Mouse (Mus musculus) forebrain, embryonic 11.5 days (tissue): Measurements from ENCODE around the gene Saal1. TPM values are rescaled to one million over a fixed set of nuclear protein-coding genes. Genes with fewer than 3 reads are reported as not detected.

ENCODE experiments used
- ATAC-seq: fragments of 200-750 bp; cut with Nextera tagmentation; replicated peaks from 2 replicates; pipeline ENCODE4 v1.8.0; 2017; ENCODE audit warnings: moderate TSS enrichment; ENCODE audit not compliant: low FRiP score
- DNase-seq: peaks from one replicate; pipeline ENCODE4 v3.0.0-alpha.2; 2017; ENCODE audit warnings: low spot score
- H3K27ac ChIP-seq: fragments of 300-500 bp; sonication (generic); 2 replicates; pipeline ENCODE4 v1.5.1; 2014; ENCODE audit warnings: low read depth, low read length
- H3K27me3 ChIP-seq: fragments of 300-500 bp; sonication (generic); 2 replicates; pipeline ENCODE4 v1.6.1; 2014; ENCODE audit warnings: mild to moderate bottlenecking, low read length, mixed read lengths; ENCODE audit not compliant: control insufficient read depth, insufficient read depth
- H3K36me3 ChIP-seq: fragments of 300-500 bp; sonication (generic); 2 replicates; pipeline ENCODE4 v1.6.1; 2014; ENCODE audit warnings: mild to moderate bottlenecking, low read length, moderate library complexity, mixed read lengths; ENCODE audit not compliant: control insufficient read depth, insufficient read depth
- H3K4me1 ChIP-seq: fragments of 300-500 bp; sonication (generic); replicated peaks from 2 replicates; pipeline ENCODE4 v1.6.1; 2014; ENCODE audit warnings: low read length, mixed read lengths; ENCODE audit not compliant: control insufficient read depth, insufficient read depth
- H3K4me2 ChIP-seq: fragments of 300-500 bp; sonication (generic); 2 replicates; pipeline ENCODE4 v1.6.1; 2014; ENCODE audit warnings: low read depth, mild to moderate bottlenecking, low read length, moderate library complexity, mixed read lengths; ENCODE audit not compliant: severe bottlenecking
- H3K4me3 ChIP-seq: fragments of 300-500 bp; sonication (generic); 2 replicates; pipeline ENCODE4 v1.5.1; 2014; ENCODE audit warnings: low read depth, low read length
- H3K9ac ChIP-seq: fragments of 300-500 bp; sonication (generic); 2 replicates; pipeline ENCODE4 v1.6.1; 2014; ENCODE audit warnings: low read length
- H3K9me3 ChIP-seq: fragments of 300-500 bp; sonication (generic); 2 replicates; pipeline ENCODE4 v1.6.1; 2016; ENCODE audit warnings: low read length, mixed read lengths; ENCODE audit not compliant: control insufficient read depth
- WGBS: fragments of 180-500 bp; shearing (Covaris S2); extraction: QIAGEN DNeasy Blood & Tissue Kit; methylation state at CpG from one replicate; pipeline ENCODE4 v1.1.7; 2014; 5-methylcytosine and 5-hydroxymethylcytosine counted together
- polyA plus RNA-seq: library from polyadenylated mRNA; unstranded; fragments of >200 nt; fragmentation: Nextera tagmentation; extraction: Ambion mirVana; gene quantifications from 2 replicates; pipeline ENCODE4 v1.2.1, GENCODE M21; 2014

Gene Saal1
- polyA plus RNA-seq, 1 experiment from 2014 or later, result 45.3 TPM

GRCm38 (mm10) chr7:46678417-46678816 is 32.1 kb downstream of the Saal1 start:
- H3K27ac ChIP-seq, result no peak overlapping the region
- WGBS, result 90% methylated on average over 3 of the region's 3 CpGs
- no peaks in the 10 kb centered on the region for H3K36me3 ChIP-seq
- no peaks in the 10 kb centered on the region for H3K4me1 ChIP-seq
- no peak overlapping the region for H3K4me3 ChIP-seq
- H3K9me3 ChIP-seq, result no peaks in the 10 kb centered on the region
- H3K9ac ChIP-seq, result no peak overlapping the region
- ATAC-seq (no peak), DNase-seq (no peak)
- no peak overlapping the region for H3K4me2 ChIP-seq
- no peaks in the 10 kb centered on the region for H3K27me3 ChIP-seq

GRCm38 (mm10) chr7:46676808-46677360 is 33.6 kb downstream of the Saal1 start:
- 76% methylated on average over 5 of the region's 5 CpGs for WGBS
- no peak overlapping the region for H3K27ac ChIP-seq

GRCm38 (mm10) chr7:46675886-46676285 is 34.6 kb downstream of the Saal1 start:
- DNase-seq (no peak), ATAC-seq (no peak)
- Histone ChIP-seq H3K4me2 (no peak overlapping the region), H3K4me3 (no peak overlapping the region), H3K9me3 (no peaks in the 10 kb centered on the region), H3K27ac (no peak overlapping the region), H3K27me3 (no peaks in the 10 kb centered on the region), H3K36me3 (no peaks in the 10 kb centered on the region), H3K9ac (no peak overlapping the region), H3K4me1 (no peaks in the 10 kb centered on the region)
- WGBS, result 90% methylated on average over 8 of the region's 8 CpGs

More at GRCm38 (mm10) chr7:46676808-46677360, 33.6 kb downstream of the Saal1 start:
- Histone ChIP-seq H3K9me3 (no peaks in the 10 kb centered on the region), H3K27me3 (no peaks in the 10 kb centered on the region), H3K4me3 (no peak overlapping the region), H3K36me3 (no peaks in the 10 kb centered on the region), H3K4me2 (no peak overlapping the region), H3K9ac (no peak overlapping the region), H3K4me1 (no peaks in the 10 kb centered on the region)
- ATAC-seq (no peak), DNase-seq (no peak)

- H3K9ac ChIP-seq, result no peak overlapping the region
- H3K27me3 ChIP-seq, result no peaks in the 10 kb centered on the region
- ATAC-seq, result no peak
- no peak overlapping the region for H3K4me2 ChIP-seq
- no peak for DNase-seq
- H3K36me3 ChIP-seq, result no peaks in the 10 kb centered on the region
- no peak overlapping the region for H3K4me3 ChIP-seq
- H3K4me1 ChIP-seq, result no peaks in the 10 kb centered on the region
- H3K9me3 ChIP-seq, result no peaks in the 10 kb centered on the region
- no peak overlapping the region for H3K27ac ChIP-seq
- WGBS, result 91% methylated on average over 7 of the region's 7 CpGs
Observed at GRCm38 (mm10) chr7:46675061-46675460, 35.4 kb downstream of the Saal1 start.

DNA sequence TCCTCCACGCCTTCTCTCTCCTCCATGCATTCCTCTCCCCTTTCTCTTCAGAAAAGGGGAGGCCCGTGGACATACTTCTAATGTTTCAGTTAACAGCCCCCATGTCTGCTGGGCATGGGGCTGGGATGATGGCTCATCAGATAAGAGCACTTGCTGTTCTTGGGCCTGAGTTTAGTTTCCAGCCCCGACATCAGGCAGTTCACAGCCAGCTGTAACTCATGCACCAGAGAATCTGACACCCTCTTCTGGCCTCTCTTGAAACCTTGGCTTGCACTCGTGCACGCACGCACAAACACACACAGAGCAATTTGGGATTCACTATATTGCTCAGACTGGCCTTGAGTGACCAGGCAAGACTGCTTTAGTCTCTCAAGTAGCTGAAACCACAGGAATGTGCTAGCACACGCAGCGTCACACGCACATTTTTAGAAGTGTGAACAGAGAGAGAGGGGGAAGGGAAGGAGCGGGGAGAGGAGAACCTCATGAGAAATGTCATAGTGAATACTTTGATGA is 38.3 kb downstream of the Saal1 start, which contains the start of gene Tph1:
TSS of gene Tph1 (minus strand) at position 378 of the 513 bp plus-strand sequence.
- H3K9ac ChIP-seq, result no peak within 1 kb of the TSS
- peaks cover under 1% of the 10 kb centered on the region; the same call in 1 of the 2 replicates for H3K27me3 ChIP-seq
- H3K36me3 ChIP-seq, result no peaks in the 10 kb centered on the region
- no peak within 1 kb of the TSS for H3K4me2 ChIP-seq
- no peak for DNase-seq
- H3K9me3 ChIP-seq, result no peaks in the 10 kb centered on the region
- H3K27ac ChIP-seq, result no peak within 1 kb of the TSS
- no peaks in the 10 kb centered on the region; the same call in 1 of the 2 replicates for H3K4me1 ChIP-seq
- WGBS, result 65% methylated on average over 9 of the region's 10 CpGs
- no peak within 1 kb of the TSS for H3K4me3 ChIP-seq
- ATAC-seq, result no peak

DNA sequence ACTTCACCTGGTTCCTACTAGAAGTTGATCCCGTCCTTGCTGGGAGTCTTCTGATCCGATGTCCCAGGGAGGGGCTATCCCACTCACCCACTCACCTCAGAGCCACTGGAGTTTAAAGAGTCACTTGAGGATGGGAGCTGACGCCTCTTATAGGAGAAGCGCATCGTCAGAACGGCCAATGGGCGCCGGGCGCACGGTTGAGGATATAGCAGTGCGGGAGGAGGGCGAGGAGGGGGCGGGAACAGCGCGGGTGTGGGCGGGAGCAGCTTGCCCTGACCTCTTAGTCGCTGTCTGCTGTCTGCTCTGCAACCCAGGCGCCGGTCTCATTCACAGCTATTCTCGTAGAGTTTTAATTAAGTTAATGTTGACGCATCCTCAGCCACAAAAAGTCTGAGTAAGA is 43.2 kb downstream of the Saal1 start:
- WGBS, result under 1% methylated on average over 21 of the region's 21 CpGs
- DNase-seq (peak; percentile 59), ATAC-seq (no peak; the same call in 1 of the 2 replicates)
- Histone ChIP-seq H3K4me2 (peak overlapping the region; percentile 38; the same call in 1 of the 2 replicates), H3K9ac (no peak overlapping the region), H3K36me3 (no peaks in the 10 kb centered on the region), H3K4me3 (no peak overlapping the region), H3K4me1 (no peaks in the 10 kb centered on the region; the same call in 1 of the 2 replicates), H3K27ac (no peak overlapping the region), H3K9me3 (no peaks in the 10 kb centered on the region), H3K27me3 (peaks cover 7% of the 10 kb centered on the region)

DNA sequence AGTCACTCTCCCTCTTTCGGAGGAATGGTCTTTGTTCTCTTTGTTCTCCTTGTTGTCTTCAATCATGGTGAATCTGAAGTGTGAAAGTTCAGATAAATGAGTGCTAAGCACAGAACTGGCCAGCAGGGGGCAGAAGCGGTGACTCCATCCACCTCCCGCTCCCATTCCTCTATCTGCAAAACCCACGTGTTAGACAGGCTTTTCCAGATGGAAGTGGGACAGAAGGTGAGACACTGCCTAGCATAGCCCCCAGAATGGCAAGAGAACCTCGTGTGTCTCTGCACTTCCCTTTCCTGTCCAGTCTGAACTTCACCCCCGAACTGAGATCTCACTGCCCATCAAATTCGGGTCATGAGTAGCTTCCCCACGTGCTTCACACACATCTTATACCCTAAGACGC is 45.2 kb downstream of the Saal1 start:
- WGBS, result 35% methylated on average over 9 of the region's 9 CpGs
- no peak for ATAC-seq
- Histone ChIP-seq H3K27ac (no peak overlapping the region), H3K9ac (no peak overlapping the region), H3K4me3 (no peak overlapping the region), H3K4me2 (no peak overlapping the region), H3K4me1 (no peaks in the 10 kb centered on the region; the same call in 1 of the 2 replicates), H3K36me3 (no peaks in the 10 kb centered on the region), H3K27me3 (peaks cover 7% of the 10 kb centered on the region), H3K9me3 (no peaks in the 10 kb centered on the region)
- peak; percentile 79 for DNase-seq

DNA sequence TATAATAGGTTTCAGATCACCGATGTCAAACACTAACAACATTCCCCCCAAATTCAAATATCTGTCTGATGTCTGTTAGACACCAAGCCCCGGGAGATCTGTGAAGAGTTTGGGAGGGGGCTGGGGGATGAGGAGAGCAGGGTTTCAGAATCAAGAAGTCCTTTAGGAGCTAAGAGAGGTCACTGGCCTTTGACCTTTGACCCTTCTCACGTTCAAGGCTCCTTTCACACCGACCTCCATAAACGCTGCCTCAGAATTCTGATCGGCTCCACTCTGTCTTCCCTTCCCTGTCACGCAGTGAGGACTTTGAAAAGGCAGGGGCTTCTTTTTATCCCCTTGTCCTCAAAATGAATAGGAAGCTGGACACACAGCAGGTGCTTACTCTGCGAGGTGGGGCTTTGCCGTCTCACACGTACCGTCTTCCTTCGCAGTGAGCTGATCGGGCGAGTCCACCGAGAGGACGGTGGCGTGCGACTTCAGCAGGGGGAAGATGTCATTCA is 48.8 kb downstream of the Saal1 start:
- DNase-seq (no peak), ATAC-seq (no peak)
- Histone ChIP-seq H3K9ac (no peak overlapping the region), H3K4me2 (0 out of 2 replicates have a peak overlapping the region, but pooled peaks have one; percentile 12), H3K27ac (no peak overlapping the region), H3K4me1 (no peaks in the 10 kb centered on the region), H3K36me3 (no peaks in the 10 kb centered on the region), H3K9me3 (no peaks in the 10 kb centered on the region), H3K4me3 (no peak overlapping the region), H3K27me3 (peaks cover 4% of the 10 kb centered on the region; the same call in 1 of the 2 replicates)
- 22% methylated on average over 18 of the region's 18 CpGs for WGBS

- DNase-seq (no peak), ATAC-seq (no peak)
- Histone ChIP-seq H3K4me2 (no peak overlapping the region), H3K4me1 (no peaks in the 10 kb centered on the region), H3K9ac (no peak overlapping the region), H3K36me3 (no peaks in the 10 kb centered on the region), H3K27me3 (no peaks in the 10 kb centered on the region), H3K27ac (no peak overlapping the region), H3K4me3 (no peak overlapping the region), H3K9me3 (no peaks in the 10 kb centered on the region)
- WGBS, result 74% methylated on average over 2 of the region's 2 CpGs
Observed at GRCm38 (mm10) chr7:46652279-46652678, 58.2 kb downstream of the Saal1 start.
